Mouse (Mus musculus) olfactory bulb, adult 2 months (tissue): ENCODE data around the gene Slc1a5.

Source experiments
- CTCF ChIP-seq: fragments of 200-500 bp; IDR thresholded peaks from 2 replicates; pipeline ENCODE4 v1.5.1; 2012; ENCODE audit warnings: low read depth, mild to moderate bottlenecking, low read length, moderate library complexity; ENCODE audit not compliant: insufficient read depth
- POLR2A ChIP-seq: fragments of 200-500 bp; IDR thresholded peaks from 2 replicates; pipeline ENCODE4 v1.6.1; 2012; ENCODE audit warnings: mild to moderate bottlenecking, low read depth, low read length, moderate library complexity; ENCODE audit not compliant: insufficient read depth

GRCm38 (mm10) chr7:16845820-16846167 lies 64.7 kb downstream of the Slc1a5 start:
- no peak for TF ChIP-seq POLR2A
- TF ChIP-seq CTCF = no peak
